Mouse (Mus musculus): ENCODE results near the gene Acot4.
"Not testable (repeated sequence)": the region's sequence is repeated elsewhere in the genome, so short reads cannot be mapped to it uniquely, and the experiment has no call there.

GRCm38 (mm10) chr12:84022266-84022665, 15.9 kb upstream of the Acot4 start:
- not testable (repeated sequence) for TF ChIP-seq EP300, CTCF (IDR thresholded peaks at IDR 0.05; ENCODE audit: low read depth)

All from heart, postnatal 0 days (tissue).